Mouse (Mus musculus) ES-Bruce4 (cell line): Measurements from ENCODE around the gene AC129217.1. TPM values are rescaled to one million over a fixed set of nuclear protein-coding genes. Genes with fewer than 3 reads are reported as not detected.

Experiments used
- H3K27ac ChIP-seq: 2 replicates; pipeline ENCODE4 v1.5.1; 2012; ENCODE audit warnings: low read length, inconsistent platforms; ENCODE audit not compliant: insufficient read depth
- H3K27me3 ChIP-seq: 2 replicates; pipeline ENCODE4 v1.6.1; 2012; ENCODE audit warnings: mild to moderate bottlenecking, low read length, inconsistent platforms; ENCODE audit not compliant: control insufficient read depth, poor library complexity, insufficient read depth, severe bottlenecking
- H3K36me3 ChIP-seq: 2 replicates; pipeline ENCODE4 v1.6.1; 2012; ENCODE audit warnings: inconsistent platforms, mild to moderate bottlenecking, low read length, moderate library complexity; ENCODE audit not compliant: control insufficient read depth, poor library complexity, insufficient read depth, severe bottlenecking
- H3K4me1 ChIP-seq: one replicate; pipeline ENCODE4 v1.8.1; 2011; ENCODE audit warnings: low read length; ENCODE audit not compliant: control insufficient read depth, insufficient read depth
- H3K4me3 ChIP-seq: 2 replicates; pipeline ENCODE4 v1.5.1; 2011; ENCODE audit warnings: low read depth, mild to moderate bottlenecking, low read length
- H3K9ac ChIP-seq: 2 replicates; pipeline ENCODE4 v1.6.1; 2012; ENCODE audit warnings: low read depth, mild to moderate bottlenecking, inconsistent platforms; ENCODE audit not compliant: poor library complexity, severe bottlenecking
- H3K9me3 ChIP-seq: replicated peaks from 2 replicates; pipeline ENCODE4 v1.6.1; 2012; ENCODE audit warnings: mild to moderate bottlenecking, low read length, inconsistent platforms; ENCODE audit not compliant: control insufficient read depth, poor library complexity, insufficient read depth, severe bottlenecking
- CTCF ChIP-seq: IDR thresholded peaks from one replicate; pipeline ENCODE4 v1.8.1; 2011; ENCODE audit warnings: low read depth, low read length
- EP300 ChIP-seq: IDR thresholded peaks from 2 replicates; pipeline ENCODE4 v1.6.1; 2011; ENCODE audit warnings: low read depth, low read length; ENCODE audit not compliant: insufficient read depth
- POLR2A ChIP-seq: IDR thresholded peaks from one replicate; pipeline ENCODE4 v1.8.1; 2011; ENCODE audit warnings: low read length; ENCODE audit not compliant: insufficient read depth
- polyA plus RNA-seq: library from polyadenylated mRNA; stranded (reverse); fragments of >200 nt; gene quantifications from 2 replicates; pipeline ENCODE4 v1.2.4, GENCODE M21; 2011; ENCODE audit warnings: low read depth; ENCODE audit not compliant: missing spikeins, insufficient read depth, insufficient read length

AC129217.1 gene
- polyA plus RNA-seq, 1 experiment: 87.2 TPM

DNA sequence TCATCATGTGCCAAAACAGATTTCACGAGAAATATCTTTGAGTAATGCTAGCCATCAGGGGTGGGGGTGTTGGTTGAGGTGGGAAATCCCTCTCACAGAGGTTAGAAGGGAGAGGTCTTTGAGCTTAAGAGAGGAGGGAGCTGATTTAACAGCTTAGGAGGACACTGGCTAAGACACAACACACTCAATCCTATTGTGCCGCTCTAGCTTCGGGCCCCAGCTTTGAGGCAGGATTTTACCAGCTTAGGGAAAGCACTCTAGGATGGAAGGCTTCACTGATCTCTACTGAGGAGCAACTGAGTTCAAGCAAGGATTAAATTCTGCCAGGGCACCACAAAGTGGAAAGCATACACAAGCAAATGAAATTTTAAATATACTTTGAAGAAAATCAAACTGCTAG, 12.6 kb upstream of the AC129217.1 start:
- Histone ChIP-seq H3K36me3 (peaks cover 43% of the 10 kb centered on the region), H3K4me1 (peaks cover 2% of the 10 kb centered on the region), H3K27ac (no peak overlapping the region), H3K9me3 (no peaks in the 10 kb centered on the region), H3K4me3 (no peak overlapping the region), H3K27me3 (no peaks in the 10 kb centered on the region), H3K9ac (0 out of 2 replicates have a peak overlapping the region, but pooled peaks have one; percentile 49)
- no peak for TF ChIP-seq CTCF

DNA sequence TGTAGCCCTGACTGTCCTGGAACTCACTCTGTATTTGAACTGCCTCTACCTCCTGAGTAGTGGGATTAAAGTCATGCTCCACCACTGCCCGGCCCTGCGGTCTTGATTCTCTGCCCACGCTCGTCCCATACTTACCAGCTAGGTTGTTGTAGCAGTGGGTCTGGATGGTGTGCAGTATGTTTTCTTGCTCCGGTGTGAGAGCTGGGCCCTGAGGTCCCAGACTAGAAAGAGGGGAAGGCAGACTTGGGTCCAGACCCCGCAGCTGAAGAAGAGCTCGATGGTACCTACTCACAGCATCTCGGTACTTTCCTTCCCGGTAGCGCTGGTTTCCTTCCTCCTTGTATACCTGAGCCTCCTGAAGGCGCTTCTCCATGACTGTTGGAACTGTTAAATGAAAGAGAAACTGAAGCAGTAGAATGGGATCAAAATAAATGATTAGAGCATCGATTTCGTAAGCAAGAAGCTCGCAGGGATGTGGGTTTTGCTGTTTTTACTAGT, 11.2 kb upstream of the AC129217.1 start:
- Histone ChIP-seq H3K27me3 (no peaks in the 10 kb centered on the region), H3K4me1 (peaks cover 2% of the 10 kb centered on the region), H3K9me3 (no peaks in the 10 kb centered on the region), H3K27ac (peak overlapping the region; percentile 96), H3K36me3 (peaks cover 38% of the 10 kb centered on the region), H3K4me3 (peak overlapping the region; percentile 92), H3K9ac (peak overlapping the region; percentile 88)
- TF ChIP-seq POLR2A (no peak), EP300 (no peak), CTCF (no peak)

DNA sequence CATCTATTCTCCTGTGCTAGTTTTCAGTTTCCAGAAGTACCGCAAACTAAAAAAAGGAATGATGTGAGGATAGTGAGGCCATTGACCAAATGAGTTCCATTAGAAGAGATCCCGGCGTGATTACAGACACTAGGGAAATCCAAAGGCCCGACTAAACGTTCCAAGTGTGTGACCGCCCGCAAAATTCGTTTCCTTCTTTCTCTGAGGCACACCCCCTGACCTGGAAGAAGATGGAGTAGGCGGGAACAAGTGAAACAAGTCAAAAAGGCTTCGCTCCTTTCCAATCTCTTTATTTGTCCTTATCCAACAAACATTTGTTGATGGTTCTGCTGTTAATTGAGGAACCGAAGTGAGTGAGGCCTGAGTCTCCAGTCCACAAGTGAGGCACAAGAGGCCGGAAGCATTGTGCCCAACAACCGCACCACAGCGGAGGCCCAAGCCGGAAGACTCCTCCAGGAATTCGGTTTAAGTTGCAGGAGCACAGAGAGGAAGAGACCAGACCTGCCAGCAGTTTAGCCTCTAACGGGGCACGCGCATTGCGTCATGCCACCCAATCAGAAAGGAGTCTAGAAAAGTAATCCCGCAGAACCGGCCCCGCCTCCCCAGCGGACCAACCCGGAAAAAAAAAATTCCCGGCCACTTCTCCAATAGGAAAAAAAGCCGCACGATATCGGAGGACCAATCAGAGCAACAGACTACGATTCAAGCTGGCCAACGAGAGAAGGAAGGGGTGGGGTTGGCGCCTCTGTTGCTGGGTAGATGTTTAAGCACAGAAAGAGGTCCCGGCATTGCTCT, 10.6 kb upstream of the AC129217.1 start, which contains the start of gene Ttc9c:
Ttc9c (minus strand) TSS at position 533 of the 795 bp plus-strand sequence.
- Histone ChIP-seq H3K27ac (peak within 1 kb of the TSS; percentile 96), H3K27me3 (no peaks in the 10 kb centered on the region), H3K4me3 (peak within 1 kb of the TSS; percentile 92), H3K4me1 (peaks cover 2% of the 10 kb centered on the region), H3K9me3 (no peaks in the 10 kb centered on the region), H3K36me3 (peaks cover 42% of the 10 kb centered on the region), H3K9ac (peak within 1 kb of the TSS; percentile 91)
- no peak for TF ChIP-seq CTCF
- peak; percentile 80 for TF ChIP-seq POLR2A
- TF ChIP-seq EP300: 0 out of 2 replicates have a peak, but pooled peaks have one; percentile 18

DNA sequence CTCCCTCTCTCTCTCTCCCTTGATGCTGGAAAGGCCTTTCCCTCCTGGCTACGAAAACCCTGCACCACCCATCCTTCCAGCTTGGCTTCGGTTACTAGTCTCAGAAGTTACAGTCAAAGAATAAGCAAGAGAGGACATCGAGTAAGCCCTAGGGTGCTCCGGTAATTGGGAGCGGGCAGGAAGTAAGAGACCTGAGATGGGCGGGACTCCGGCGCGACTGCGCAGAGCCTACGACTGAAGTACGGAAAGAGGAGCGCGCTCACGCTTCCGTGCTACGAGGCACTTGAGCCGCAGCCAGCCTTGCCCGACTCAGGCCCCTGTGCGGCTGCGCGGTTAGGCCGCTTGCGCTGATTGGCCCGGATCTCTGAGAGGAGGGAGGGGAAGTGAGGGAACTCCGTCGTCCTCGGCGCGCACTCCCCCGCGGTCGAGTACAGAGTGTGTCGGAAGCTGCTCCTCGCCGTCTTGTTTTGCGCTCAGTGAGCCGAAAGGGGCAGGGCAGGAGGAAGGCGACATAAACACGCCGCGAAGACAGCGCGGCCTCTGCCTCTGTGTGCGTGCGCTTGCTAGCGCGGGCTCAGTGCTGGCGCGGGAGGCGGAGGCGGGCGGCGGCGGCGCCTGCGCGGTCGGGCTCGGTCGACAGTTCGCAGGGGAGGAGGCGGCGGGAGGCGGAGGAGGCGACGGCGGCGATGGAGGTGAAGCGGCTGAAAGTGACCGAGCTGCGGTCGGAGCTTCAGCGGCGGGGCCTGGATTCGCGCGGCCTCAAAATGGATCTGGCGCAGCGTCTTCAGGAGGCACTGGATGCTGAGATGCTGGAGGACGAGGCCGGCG, 9.8 kb upstream of the AC129217.1 start, which contains the start of gene Hnrnpul2:
Hnrnpul2 (plus strand) TSS at position 415 of the 828 bp plus-strand sequence.
- Histone ChIP-seq H3K27me3 (no peaks in the 10 kb centered on the region), H3K27ac (peak within 1 kb of the TSS; percentile 96), H3K36me3 (peaks cover 43% of the 10 kb centered on the region), H3K9ac (peak within 1 kb of the TSS; percentile 91), H3K9me3 (no peaks in the 10 kb centered on the region), H3K4me3 (peak within 1 kb of the TSS; percentile 92), H3K4me1 (peaks cover 2% of the 10 kb centered on the region)
- TF ChIP-seq POLR2A (peak; percentile 87), EP300 (no peak)

DNA sequence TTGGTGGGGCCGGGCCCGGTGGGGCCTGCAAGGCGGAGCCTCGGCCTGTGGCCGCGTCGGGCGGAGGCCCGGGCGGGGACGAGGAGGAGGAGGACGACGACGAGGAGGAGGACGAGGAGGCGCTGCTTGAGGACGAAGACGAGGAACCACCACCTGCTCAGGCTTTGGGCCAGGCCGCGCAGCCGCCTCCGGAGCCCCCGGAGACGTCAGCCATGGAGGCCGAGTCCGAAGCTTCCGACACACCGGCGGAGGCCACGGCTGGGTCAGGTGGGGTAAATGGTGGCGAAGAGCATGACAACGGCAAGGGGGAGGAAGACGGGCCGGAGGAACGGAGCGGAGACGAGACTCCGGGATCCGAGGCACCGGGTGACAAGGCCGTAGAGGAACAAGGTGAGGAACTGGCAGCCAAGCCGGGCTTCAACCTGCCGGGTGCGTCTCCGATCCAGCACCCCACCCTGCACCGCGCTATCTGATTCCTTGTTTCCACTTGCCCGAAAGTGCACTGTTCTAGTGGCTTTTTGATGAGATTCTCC, 9.1 kb upstream of the AC129217.1 start:
- TF ChIP-seq POLR2A: no peak
- H3K4me3 ChIP-seq: peak overlapping the region; percentile 90
- H3K36me3 ChIP-seq: peaks cover 44% of the 10 kb centered on the region
- no peaks in the 10 kb centered on the region for H3K27me3 ChIP-seq
- peaks cover 2% of the 10 kb centered on the region for H3K4me1 ChIP-seq
- peak overlapping the region; percentile 91 for H3K9ac ChIP-seq
- H3K27ac ChIP-seq: peak overlapping the region; percentile 71
- H3K9me3 ChIP-seq: no peaks in the 10 kb centered on the region
